Mouse (Mus musculus) heart, adult 2 months (tissue): ENCODE data around the gene Limk2. TPM values are rescaled to one million over a fixed set of nuclear protein-coding genes. Genes with fewer than 3 reads are reported as not detected.

Experiments used
- DNase-seq, 2 experiments: peaks; one replicate each; pipeline ENCODE4 v3.0.0; 2021
- H3K27ac ChIP-seq: fragments of 200-600 bp; 2 replicates; pipeline ENCODE4 v1.8.1; 2022
- H3K27me3 ChIP-seq: fragments of 200-500 bp; 2 replicates; pipeline ENCODE4 v1.6.1; 2012; ENCODE audit warnings: mild to moderate bottlenecking, low read length, inconsistent platforms, mixed read lengths; ENCODE audit not compliant: control insufficient read depth, insufficient read depth
- H3K36me3 ChIP-seq: fragments of 200-500 bp; 2 replicates; pipeline ENCODE4 v1.6.1; 2012; ENCODE audit warnings: low read length, inconsistent platforms; ENCODE audit not compliant: control insufficient read depth, insufficient read depth
- H3K4me1 ChIP-seq: fragments of 200-500 bp; 2 replicates; pipeline ENCODE4 v1.6.1; 2011; ENCODE audit warnings: low read length; ENCODE audit not compliant: control insufficient read depth, insufficient read depth
- H3K4me3 ChIP-seq: fragments of 200-600 bp; 2 replicates; pipeline ENCODE4 v1.8.1; 2022
- H3K79me2 ChIP-seq: fragments of 200-500 bp; replicated peaks from 2 replicates; pipeline ENCODE4 v1.6.1; 2012; ENCODE audit warnings: mild to moderate bottlenecking, inconsistent platforms, low read length, moderate library complexity, mixed read lengths; ENCODE audit not compliant: control insufficient read depth, insufficient read depth
- H3K9ac ChIP-seq: fragments of 200-500 bp; 2 replicates; pipeline ENCODE4 v1.6.1; 2012; ENCODE audit warnings: low read depth, mild to moderate bottlenecking, control low read depth, inconsistent platforms, low read length, mixed read lengths
- CTCF ChIP-seq: fragments of 200-600 bp; IDR thresholded peaks from 2 replicates; pipeline ENCODE4 v1.8.1; 2022; ENCODE audit warnings: antibody characterized with exemption, mild to moderate bottlenecking, moderate library complexity
- EP300 ChIP-seq: fragments of 200-500 bp; IDR thresholded peaks from 2 replicates; pipeline ENCODE4 v1.6.1; 2011; ENCODE audit warnings: low read depth, low read length, control low read depth; ENCODE audit not compliant: insufficient read depth
- POLR2A ChIP-seq: fragments of 200-500 bp; IDR thresholded peaks from 2 replicates; pipeline ENCODE4 v1.6.1; 2011; ENCODE audit warnings: mild to moderate bottlenecking, low read depth, low read length, control low read depth; ENCODE audit not compliant: insufficient read depth
- WGBS: fragments of 180-500 bp; shearing (Covaris S2); methylation state at CpG from one replicate; pipeline ENCODE4 v1.1.7; 2018; 5-methylcytosine and 5-hydroxymethylcytosine counted together
- intact Hi-C: fragments of 180-260 bp; cut with DNase I; formaldehyde crosslinking; loops from one replicate; pipeline ENCODE4 v1.15.1; 2025
- polyA plus RNA-seq: library from polyadenylated mRNA; depleted of rRNA; stranded (reverse); fragments of >200 nt; gene quantifications from 2 replicates; pipeline ENCODE4 v1.2.3, GENCODE M21; 2012
- total RNA-seq, 2 experiments: library from RNA; stranded (reverse); gene quantifications; 2 replicates each; pipeline ENCODE4 v1.2.3; 2021

Limk2 gene
- total and polyA plus RNA-seq, 3 experiments = 16.4 to 41.8 (median 17.1) TPM

- Histone ChIP-seq H3K9ac (peak overlapping the region; percentile 85), H3K79me2 (no peaks in the 10 kb centered on the region), H3K27ac (peak overlapping the region; percentile 94), H3K36me3 (peaks cover 27% of the 10 kb centered on the region), H3K4me3 (peak overlapping the region; percentile 77), H3K27me3 (no peaks in the 10 kb centered on the region), H3K4me1 (peaks cover 30% of the 10 kb centered on the region)
- WGBS = 0% methylated on average over 9 of the region's 9 CpGs
- intact Hi-C loops = loop anchor here (2.0 to 5.0 kb wide), 4 partner anchors 16 to 122 kb away; partner anchors contain the start of genes Limk2 and Rnf185
- peak; percentile 84 for TF ChIP-seq POLR2A
- TF ChIP-seq EP300 = peak; percentile 92
- TF ChIP-seq CTCF = peak; percentile 73
- DNase-seq = peak; percentile 87 to 92
These were observed 78.4 kb downstream of the Limk2 start for GRCm38 (mm10) chr11:3330566-3330965.

GRCm38 (mm10) chr11:3329891-3330451 is 79.0 kb downstream of the Limk2 start, which contains the start of gene Pik3ip1:
Pik3ip1 (plus strand) TSS chr11:3330401.
- no peak for TF ChIP-seq EP300
- no peak for TF ChIP-seq CTCF
- TF ChIP-seq POLR2A = no peak
- no peaks in the 10 kb centered on the region for H3K79me2 ChIP-seq
- no peaks in the 10 kb centered on the region for H3K27me3 ChIP-seq
- peak within 1 kb of the TSS; percentile 94 for H3K27ac ChIP-seq
- no peak for DNase-seq
- H3K36me3 ChIP-seq = peaks cover 21% of the 10 kb centered on the region
- intact Hi-C loops = loop anchor here (2.0 to 5.0 kb wide), 4 partner anchors 17 to 122 kb away; partner anchors contain the start of genes Limk2 and Rnf185
- H3K9ac ChIP-seq = peak within 1 kb of the TSS; percentile 85
- peak within 1 kb of the TSS; percentile 77 for H3K4me3 ChIP-seq
- H3K4me1 ChIP-seq = peaks cover 24% of the 10 kb centered on the region

- no peak overlapping the region for H3K9ac ChIP-seq
- no peak overlapping the region for H3K4me3 ChIP-seq
- H3K36me3 ChIP-seq = peaks cover 14% of the 10 kb centered on the region
- TF ChIP-seq EP300 (no peak), POLR2A (no peak), CTCF (no peak)
- intact Hi-C loops = no loop called here
- 69% methylated on average over 11 of the region's 11 CpGs for WGBS
- DNase-seq = no peak
- peaks cover 17% of the 10 kb centered on the region for H3K4me1 ChIP-seq
- H3K27ac ChIP-seq = peak overlapping the region; percentile 94
- no peaks in the 10 kb centered on the region for H3K79me2 ChIP-seq
- no peaks in the 10 kb centered on the region for H3K27me3 ChIP-seq
These were observed 79.9 kb downstream of the Limk2 start for GRCm38 (mm10) chr11:3328806-3329775.

GRCm38 (mm10) chr11:3328271-3328670 is 80.7 kb downstream of the Limk2 start:
- no peaks in the 10 kb centered on the region for H3K27me3 ChIP-seq
- 82% methylated on average over 5 of the region's 5 CpGs for WGBS
- intact Hi-C loops = no loop called here
- no peaks in the 10 kb centered on the region for H3K79me2 ChIP-seq
- peaks cover 7% of the 10 kb centered on the region for H3K36me3 ChIP-seq
- H3K4me1 ChIP-seq = peaks cover 14% of the 10 kb centered on the region
- no peak overlapping the region for H3K9ac ChIP-seq
- TF ChIP-seq CTCF = 0 out of 2 replicates have a peak, but pooled peaks have one; percentile 8
- TF ChIP-seq EP300 = no peak
- no peak overlapping the region for H3K27ac ChIP-seq
- no peak for DNase-seq
- H3K4me3 ChIP-seq = no peak overlapping the region

- no peak overlapping the region for H3K4me3 ChIP-seq
- WGBS = 87% methylated on average over 3 of the region's 3 CpGs
- no peaks in the 10 kb centered on the region for H3K79me2 ChIP-seq
- H3K36me3 ChIP-seq = no peaks in the 10 kb centered on the region
- no peaks in the 10 kb centered on the region for H3K27me3 ChIP-seq
- H3K27ac ChIP-seq = no peak overlapping the region
- intact Hi-C loops = no loop called here
- no peak overlapping the region for H3K9ac ChIP-seq
- TF ChIP-seq EP300 (no peak), POLR2A (no peak), CTCF (no peak)
- no peak for DNase-seq
- no peaks in the 10 kb centered on the region for H3K4me1 ChIP-seq
These were observed 90.7 kb downstream of the Limk2 start for GRCm38 (mm10) chr11:3318286-3318685.

GRCm38 (mm10) chr11:3314148-3314547 is 94.8 kb downstream of the Limk2 start:
- Histone ChIP-seq H3K79me2 (no peaks in the 10 kb centered on the region), H3K27ac (no peak overlapping the region), H3K27me3 (no peaks in the 10 kb centered on the region), H3K36me3 (no peaks in the 10 kb centered on the region), H3K9ac (no peak overlapping the region), H3K4me3 (no peak overlapping the region), H3K4me1 (no peaks in the 10 kb centered on the region)
- DNase-seq = peak in 1 of 2 experiments; percentile 62
- WGBS = 19% methylated on average over 2 of the region's 2 CpGs
- TF ChIP-seq EP300 = no peak
- no peak for TF ChIP-seq POLR2A
- TF ChIP-seq CTCF = peak; percentile 85
- intact Hi-C loops = no loop called here
